Mouse (Mus musculus): ENCODE results near the gene Chrm2. TPM values are rescaled to one million over a fixed set of nuclear protein-coding genes. Genes with fewer than 3 reads are reported as not detected.

The Chrm2 gene
- total and polyA plus RNA-seq, 3 experiments = not detected

GRCm38 (mm10) chr6:36389260-36389965 lies 1.5 kb downstream of the Chrm2 start:
- Histone ChIP-seq H3K9ac (ENCODE audit: insufficient read depth, low read depth) (no peak overlapping the region), H3K4me1 (ENCODE audit: control insufficient read depth in 1 of 2, insufficient read depth in 2 of 2) (no peaks in the 10 kb centered on the region), H3K4me3 (replicated peaks in 1 of 3; ENCODE audit: low read depth in 2 of 3, low read length in 2 of 3, poor library complexity in 1 of 3) (no peak overlapping the region), H3K4me2 (ENCODE audit: insufficient read depth, low read depth, poor library complexity, severe bottlenecking) (no peak overlapping the region), H3K79me2 (replicated peaks; ENCODE audit: control insufficient read depth, extremely low read depth, insufficient read depth, poor library complexity, severe bottlenecking) (no peaks in the 10 kb centered on the region), H3K27ac (ENCODE audit: insufficient read depth, low read depth) (no peak overlapping the region), H3K27me3 (replicated peaks) (no peaks in the 10 kb centered on the region), H3K36me3 (replicated peaks in 1 of 2; ENCODE audit: control insufficient read depth in 1 of 2, insufficient read depth in 1 of 2, low read length in 1 of 2) (no peaks in the 10 kb centered on the region), H3K9me3 (replicated peaks; ENCODE audit: low read length) (no peaks in the 10 kb centered on the region)
- TF ChIP-seq JUN (IDR thresholded peaks at IDR 0.05; ENCODE audit: insufficient read depth, low read depth, low read length) (no peak), POLR2AphosphoS2 (IDR thresholded peaks at IDR 0.05; ENCODE audit: low read depth, low read length) (no peak), MYC (IDR thresholded peaks at IDR 0.05; ENCODE audit: low read depth, low read length) (no peak), IRF4 (IDR thresholded peaks at IDR 0.05; ENCODE audit: low read depth, low read length) (no peak), MAZ (IDR thresholded peaks at IDR 0.05; ENCODE audit: low read depth, low read length) (no peak), NRF1 (IDR thresholded peaks at IDR 0.05; ENCODE audit: low read depth, low read length) (no peak), TBP (conservative IDR thresholded peaks at IDR 0.05; ENCODE audit: low read depth, low read length) (no peak), BHLHE40 (IDR thresholded peaks at IDR 0.05; ENCODE audit: low read depth, low read length) (no peak), UBTF (IDR thresholded peaks at IDR 0.05; ENCODE audit: low read depth, low read length) (no peak), SMC3 (IDR thresholded peaks at IDR 0.05; ENCODE audit: low read depth, low read length) (no peak), KAT2A (IDR thresholded peaks at IDR 0.05; ENCODE audit: insufficient replicate concordance, low read length) (no peak), POLR2A (IDR thresholded peaks at IDR 0.05; ENCODE audit: low read depth, low read length) (no peak), ZC3H11A (IDR thresholded peaks at IDR 0.05; ENCODE audit: low read depth, low read length) (no peak), HCFC1 (IDR thresholded peaks at IDR 0.05; ENCODE audit: low read depth, low read length) (no peak), MXI1 (IDR thresholded peaks at IDR 0.05; ENCODE audit: low read depth, low read length) (no peak), JUND (conservative IDR thresholded peaks at IDR 0.05; ENCODE audit: low read depth, low read length) (no peak), MEF2A (IDR thresholded peaks at IDR 0.05; ENCODE audit: borderline replicate concordance, low read depth, low read length) (no peak)
- in situ Hi-C loops (cut with MboI; ENCODE audit: low pct_ligation_motif_present, low pct_unique_long_range_greater_than_20kb, low sequenced_read_pairs) = no loop called here
- DNase-seq (ENCODE audit: extremely low read depth) = no peak
- dilution Hi-C loops (cut with MboI; ENCODE audit: extremely low pct_ligation_motif_present, extremely low pct_unique_long_range_greater_than_20kb, low sequenced_read_pairs) = no loop called here

- Histone ChIP-seq H3K27me3 (replicated peaks) (no peaks in the 10 kb centered on the region), H3K79me2 (replicated peaks; ENCODE audit: control insufficient read depth, extremely low read depth, insufficient read depth, poor library complexity, severe bottlenecking) (no peaks in the 10 kb centered on the region), H3K27ac (ENCODE audit: insufficient read depth, low read depth) (no peak overlapping the region), H3K4me3 (replicated peaks in 1 of 3; ENCODE audit: low read depth in 2 of 3, low read length in 2 of 3, poor library complexity in 1 of 3) (no peak overlapping the region), H3K4me1 (ENCODE audit: control insufficient read depth in 1 of 2, insufficient read depth in 2 of 2) (peaks cover 0 to 12% of the 10 kb centered on the region in 2 experiments; a peak in 2 of 4 replicates), H3K9me3 (replicated peaks; ENCODE audit: low read length) (no peaks in the 10 kb centered on the region), H3K9ac (ENCODE audit: insufficient read depth, low read depth) (no peak overlapping the region), H3K4me2 (ENCODE audit: insufficient read depth, low read depth, poor library complexity, severe bottlenecking) (no peak overlapping the region; the same call in 1 of the 2 replicates), H3K36me3 (replicated peaks in 1 of 2; ENCODE audit: control insufficient read depth in 1 of 2, insufficient read depth in 1 of 2, low read length in 1 of 2) (no peaks in the 10 kb centered on the region)
- TF ChIP-seq ZNF384 (IDR thresholded peaks at IDR 0.05; ENCODE audit: low read depth, low read length) (no peak), E2F4 (IDR thresholded peaks at IDR 0.05; ENCODE audit: insufficient replicate concordance, low read depth, low read length) (no peak), RAD21 (IDR thresholded peaks at IDR 0.05; ENCODE audit: low read depth, low read length) (peak; percentile 31), CHD1 (IDR thresholded peaks at IDR 0.05; ENCODE audit: low read depth, low read length) (no peak), MEF2A (IDR thresholded peaks at IDR 0.05; ENCODE audit: borderline replicate concordance, low read depth, low read length) (no peak), MXI1 (IDR thresholded peaks at IDR 0.05; ENCODE audit: low read depth, low read length) (no peak), SMC3 (IDR thresholded peaks at IDR 0.05; ENCODE audit: low read depth, low read length) (peak; percentile 56), CTCF (conservative IDR thresholded peaks at IDR 0.05 in 1 of 2, IDR thresholded peaks at IDR 0.05 in 1 of 2; ENCODE audit: low read depth in 2 of 2, low read length in 2 of 2) (peak; percentile 31 to 67; a peak in 3 of 4 replicates), ZMIZ1 (IDR thresholded peaks at IDR 0.05; ENCODE audit: low read depth, low read length) (no peak), TBP (conservative IDR thresholded peaks at IDR 0.05; ENCODE audit: low read depth, low read length) (no peak), MAFK (IDR thresholded peaks at IDR 0.05; ENCODE audit: insufficient replicate concordance, low read length) (no peak), BHLHE40 (IDR thresholded peaks at IDR 0.05; ENCODE audit: low read depth, low read length) (no peak)
- in situ Hi-C loops (cut with MboI; ENCODE audit: low pct_ligation_motif_present, low pct_unique_long_range_greater_than_20kb, low sequenced_read_pairs) = no loop called here
- dilution Hi-C loops (cut with MboI; ENCODE audit: extremely low pct_ligation_motif_present, extremely low pct_unique_long_range_greater_than_20kb, low sequenced_read_pairs) = no loop called here
- DNase-seq (ENCODE audit: extremely low read depth) = peak; percentile 10
These were observed 5.8 kb downstream of the Chrm2 start for GRCm38 (mm10) chr6:36393705-36394104.

Measured in CH12.LX (cell line).